Mouse (Mus musculus): ENCODE data around the gene Stx12. TPM values are rescaled to one million over a fixed set of nuclear protein-coding genes. Genes with fewer than 3 reads are reported as not detected.

The Stx12 gene
- total RNA-seq, 2 experiments from 2014 or later = 53.9 to 54.9 TPM

Other genes with a start within 250 kb of the Stx12 start
- 10 to 100 TPM; 29.9 to 35.3 TPM for gene Eya3, start 245.5 kb downstream of the Stx12 start, total RNA-seq (2021)
- 1 to 10 TPM; 2.0 to 2.5 TPM for gene Xkr8, start 152.0 kb downstream of the Stx12 start, total RNA-seq (2021)
- 1 to 10 TPM; 1.3 to 1.4 TPM for gene Smpdl3b, start 127.3 kb downstream of the Stx12 start, total RNA-seq (2021)
- 10 to 100 TPM; 36.5 to 42.5 TPM for gene Rpa2, start 116.2 kb downstream of the Stx12 start, total RNA-seq (2021)
- gene Themis2, start 88.1 kb downstream of the Stx12 start, total RNA-seq (2021) = 1 to 10 TPM; 2.9 to 3.4 TPM
- 10 to 100 TPM; 31.0 to 34.2 TPM for gene Ppp1r8, start 41.3 kb downstream of the Stx12 start, total RNA-seq (2021)
- 10 to 100 TPM; 33.5 to 38.1 TPM for gene Fam76a, start 38.0 kb upstream of the Stx12 start, total RNA-seq (2021)
- gene Fgr, start 89.6 kb upstream of the Stx12 start, total RNA-seq (2021) = under 1 TPM; 0.33 to 0.43 TPM
- 10 to 100 TPM; 41.1 to 48.7 TPM for gene Ahdc1, start 126.8 kb upstream of the Stx12 start, total RNA-seq (2021)
- 100 to 1,000 TPM; 141 to 149 TPM for gene Wasf2, start 246.0 kb upstream of the Stx12 start, total RNA-seq (2021)

Measured in heart, postnatal 4 days (tissue).